Mouse (Mus musculus) urinary bladder, postnatal 25 days (tissue): ENCODE measurements around the gene Ccr3.
"Not testable (repeated sequence)": the region's sequence is repeated elsewhere in the genome, so short reads cannot be mapped to it uniquely, and the experiment has no call there.

Experiments
- DNase-seq: peaks from one replicate; pipeline ENCODE4 v3.0.0; 2022; ENCODE audit warnings: low spot score

Gene Ccr3

DNA sequence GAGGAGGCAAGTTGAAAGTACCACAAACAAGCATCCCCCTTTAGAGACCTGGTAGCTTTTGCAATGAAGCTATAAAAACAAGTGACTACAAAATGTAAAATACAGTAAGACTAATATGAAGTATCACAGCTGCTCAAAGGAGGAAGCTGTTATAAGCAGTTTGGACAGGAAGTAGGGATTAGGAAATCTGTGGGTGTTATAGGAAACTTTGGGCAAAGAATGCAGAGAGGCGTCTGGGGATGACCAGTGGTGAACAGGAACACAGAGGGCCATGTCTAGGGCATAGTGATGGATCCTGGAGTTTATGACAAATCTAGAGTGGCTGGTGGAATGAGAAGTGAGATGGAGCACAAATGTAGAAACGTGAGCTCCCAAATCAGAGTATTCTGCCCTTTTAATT lies 31.8 kb downstream of the Ccr3 start:
- DNase-seq = no peak

GRCm38 (mm10) chr9:124056158-124056709 lies 34.5 kb downstream of the Ccr3 start:
- no peak for DNase-seq

- DNase-seq = no peak
These were observed 38.0 kb downstream of the Ccr3 start for GRCm38 (mm10) chr9:124059660-124060352.

GRCm38 (mm10) chr9:124061474-124062432 lies 40.0 kb downstream of the Ccr3 start:
- DNase-seq = not testable (repeated sequence)

- no peak for DNase-seq
These were observed 44.9 kb downstream of the Ccr3 start for GRCm38 (mm10) chr9:124066572-124067103.

DNA sequence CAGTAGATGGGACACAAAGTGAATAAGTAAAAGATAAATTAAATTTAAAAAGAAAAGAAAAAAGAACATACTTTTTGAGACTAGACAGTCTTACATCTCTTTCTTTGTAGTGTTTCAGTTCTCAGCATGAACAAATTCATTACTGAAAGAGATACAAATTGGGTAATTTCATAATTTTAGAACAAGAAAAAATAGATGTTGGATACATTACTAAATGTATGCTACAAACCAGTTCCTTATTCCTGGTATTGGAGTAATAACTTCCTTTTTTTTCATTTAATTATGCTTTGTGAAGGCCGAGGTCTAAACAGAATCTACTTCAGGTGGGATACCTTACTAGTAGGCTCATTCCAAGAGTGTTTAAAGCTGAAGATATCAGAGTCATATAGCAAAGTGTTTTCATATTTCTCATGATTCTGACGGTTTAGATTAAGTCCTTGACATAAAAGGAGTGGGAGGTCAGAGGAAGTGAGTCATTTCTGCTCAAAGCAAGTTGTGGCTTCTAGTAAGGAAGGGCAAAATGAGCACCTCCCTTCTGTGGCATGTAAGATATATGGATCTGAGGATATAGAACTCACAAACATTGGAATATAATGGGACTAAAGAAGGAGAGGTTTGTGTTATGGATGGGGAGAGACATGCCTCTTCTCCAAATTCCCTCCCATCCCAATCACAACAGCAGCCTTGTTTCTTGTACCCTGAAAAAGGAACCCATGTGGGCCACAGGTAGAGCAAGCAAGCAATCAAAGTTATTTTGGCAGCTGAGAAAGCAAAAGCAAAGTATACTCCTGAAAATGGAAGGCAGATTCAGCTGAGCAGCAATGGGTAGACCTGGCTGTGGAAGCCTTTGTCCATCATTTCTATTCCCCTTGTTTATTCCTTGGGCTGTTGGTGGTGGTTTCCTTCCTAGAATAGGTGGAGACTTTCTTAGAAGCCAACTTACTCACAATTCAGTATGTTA lies 46.6 kb downstream of the Ccr3 start:
- no peak for DNase-seq

- no peak for DNase-seq
These were observed 49.7 kb downstream of the Ccr3 start for GRCm38 (mm10) chr9:124071506-124071905.

DNA sequence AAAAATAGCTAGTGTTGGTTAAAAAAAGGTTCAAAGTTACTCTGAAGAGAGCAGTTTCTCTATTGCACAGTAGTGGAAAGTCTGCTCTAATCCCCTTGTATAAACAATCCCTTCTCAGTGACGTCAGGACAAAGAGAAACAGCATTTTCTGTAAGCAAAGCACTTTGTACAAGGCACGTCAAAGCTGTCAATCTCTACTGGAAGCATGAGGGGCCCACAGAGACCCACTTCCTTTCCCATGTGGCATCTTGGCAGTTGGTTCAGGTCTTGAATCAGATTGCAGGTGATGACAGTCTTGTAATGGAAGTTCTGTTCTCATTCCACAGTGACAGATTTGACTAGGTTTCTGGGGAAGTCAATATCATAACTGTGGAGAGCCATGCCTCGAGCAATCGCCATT lies 58.0 kb downstream of the Ccr3 start:
- no peak for DNase-seq

DNA sequence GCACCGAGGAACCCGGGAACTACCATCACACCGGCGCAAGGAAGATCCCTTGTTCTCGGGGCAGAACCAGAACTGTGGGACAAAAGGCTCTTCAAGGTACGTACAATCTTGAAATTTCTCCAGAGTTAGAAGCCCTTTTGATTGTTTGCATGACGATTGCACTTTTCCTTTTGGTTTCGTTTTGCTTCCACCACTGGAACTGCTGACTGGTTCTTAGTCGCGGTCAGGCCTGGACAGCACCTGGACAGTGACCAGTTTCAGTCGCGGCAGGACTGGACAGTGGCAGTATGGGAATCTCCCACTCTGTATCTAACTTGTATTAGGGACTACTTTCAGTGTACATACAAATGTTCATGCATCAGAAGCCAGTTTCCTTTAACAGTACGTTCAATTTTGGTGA lies 58.7 kb downstream of the Ccr3 start:
- not testable (repeated sequence) for DNase-seq
